Mouse (Mus musculus) olfactory bulb, adult 2 months (tissue): ENCODE data around the gene Rft1.

Experiments used
- CTCF ChIP-seq: fragments of 200-500 bp; IDR thresholded peaks from 2 replicates; pipeline ENCODE4 v1.5.1; 2012; ENCODE audit warnings: low read depth, mild to moderate bottlenecking, low read length, moderate library complexity; ENCODE audit not compliant: insufficient read depth
- POLR2A ChIP-seq: fragments of 200-500 bp; IDR thresholded peaks from 2 replicates; pipeline ENCODE4 v1.6.1; 2012; ENCODE audit warnings: mild to moderate bottlenecking, low read depth, low read length, moderate library complexity; ENCODE audit not compliant: insufficient read depth

DNA sequence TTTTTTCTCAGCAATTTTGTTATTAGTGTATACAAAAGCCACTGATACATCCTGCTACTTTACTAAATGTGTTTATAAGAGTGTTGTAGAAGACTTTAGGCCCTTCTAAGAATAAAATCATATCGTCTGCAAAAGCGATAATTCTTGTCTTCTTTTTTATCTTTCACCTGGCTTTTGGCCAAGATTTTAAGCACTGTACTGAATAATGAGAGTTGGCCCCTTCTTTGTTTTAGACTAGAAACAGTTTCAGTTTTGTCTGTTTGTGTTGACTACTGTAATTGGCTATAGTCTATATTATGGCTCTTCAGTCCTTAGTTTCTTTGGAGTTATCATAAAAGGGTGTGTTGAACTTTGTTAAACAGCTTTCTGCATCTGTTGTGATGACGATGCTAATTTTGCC, 77.7 kb downstream of the Rft1 start:
- TF ChIP-seq CTCF = no peak
- TF ChIP-seq POLR2A = no peak
